Mouse (Mus musculus) liver, postnatal 0 days (tissue): Measurements from ENCODE around the gene Tmem8.

Experiments used
- CTCF ChIP-seq: sonication (generic); IDR thresholded peaks from 2 replicates; pipeline ENCODE4 v1.5.1; 2016; ENCODE audit warnings: antibody characterized with exemption, low read depth
- EP300 ChIP-seq: IDR thresholded peaks from 2 replicates; pipeline ENCODE4 v1.6.1; 2016; ENCODE audit warnings: antibody characterized with exemption, low read depth, mild to moderate bottlenecking

DNA sequence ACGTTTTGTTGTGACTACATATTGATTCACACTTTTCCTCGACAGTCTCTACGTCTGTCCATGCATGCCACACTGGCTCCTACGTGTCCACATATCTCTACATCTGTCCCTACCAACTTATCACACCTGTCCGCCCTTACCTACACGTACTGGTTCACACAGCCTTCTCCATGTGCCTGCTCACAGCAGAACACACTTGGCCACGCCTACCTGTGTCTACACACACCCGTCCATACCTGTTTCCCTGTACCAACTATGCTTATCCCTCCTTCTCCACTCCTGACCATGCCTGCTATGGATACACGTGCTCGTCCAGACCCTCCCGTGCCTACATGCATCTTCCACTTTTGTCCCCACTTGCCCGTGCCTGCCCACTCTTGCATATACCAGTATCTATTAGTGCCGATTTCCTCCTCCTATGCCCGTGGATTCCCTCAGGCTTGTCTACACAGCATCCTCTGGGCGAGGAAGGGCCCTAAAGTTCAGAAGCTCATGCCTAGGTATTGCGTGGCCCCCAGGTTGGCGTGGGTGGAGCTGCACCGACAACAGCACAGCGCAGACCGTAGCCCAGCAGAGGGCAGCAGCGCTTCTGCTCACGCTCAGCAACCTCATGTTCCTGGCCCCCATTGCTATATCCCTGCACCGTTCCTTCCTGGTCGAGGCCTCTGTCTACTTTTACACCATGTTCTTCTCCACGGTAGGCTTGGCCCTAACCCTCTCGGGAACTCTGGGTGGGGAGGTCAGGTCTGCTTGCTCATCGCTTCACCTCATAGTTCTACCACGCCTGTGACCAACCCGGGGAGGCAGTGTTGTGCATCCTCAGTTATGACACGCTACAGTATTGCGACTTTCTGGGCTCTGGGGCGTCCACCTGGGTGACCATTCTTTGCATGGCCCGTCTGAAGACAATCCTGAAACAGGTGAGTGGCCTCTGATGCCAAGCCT is 6.9 kb downstream of the Tmem8 start:
- TF ChIP-seq CTCF (peak; percentile 89), EP300 (no peak)
